Mouse (Mus musculus) right cerebral cortex, postnatal 14 days (tissue): Measurements from ENCODE around the gene Ifrd2.

Experiments
- DNase-seq: peaks from one replicate; pipeline ENCODE4 v3.0.0; 2022

The Ifrd2 gene

DNA sequence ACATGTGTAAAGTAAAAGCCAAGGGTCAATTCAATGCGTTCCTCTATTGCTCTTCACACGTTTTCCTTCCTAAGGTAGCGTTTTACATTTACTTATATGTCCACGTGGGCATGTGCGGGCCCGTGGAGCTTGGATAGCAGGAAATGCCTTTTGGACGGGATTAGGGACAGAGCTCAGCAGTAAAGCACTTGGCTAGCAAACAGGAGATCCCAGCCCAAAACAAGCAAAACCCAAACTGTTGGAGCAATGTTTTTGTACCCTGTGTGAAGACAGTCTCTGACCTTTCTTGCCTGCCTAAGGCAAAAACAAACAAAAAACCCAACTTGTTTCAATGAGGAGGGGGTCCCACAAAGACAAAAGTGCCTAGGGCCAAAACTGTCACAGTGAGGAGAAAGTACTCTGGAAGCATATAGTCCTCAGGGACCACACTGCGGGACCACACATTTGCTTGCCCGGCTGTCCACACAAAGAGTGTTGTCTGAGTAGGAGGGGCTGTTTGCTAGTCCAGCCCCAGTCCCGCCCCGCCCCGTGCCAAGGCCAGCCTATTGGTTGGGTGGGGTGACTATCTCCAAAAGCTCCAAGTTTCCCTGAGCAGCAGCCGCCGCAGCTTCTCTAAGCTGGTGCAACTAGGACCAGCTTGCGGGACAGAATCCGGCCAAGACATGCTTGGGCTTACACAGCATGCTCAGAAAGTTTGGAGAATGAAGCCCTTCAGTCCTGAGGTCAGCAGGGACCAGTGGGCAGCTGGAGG, 10.9 kb upstream of the Ifrd2 start, which contains the start of gene Hyal1:
Gene Hyal1 (plus strand): TSS at position 571 of the 751 bp plus-strand sequence.
- DNase-seq, result peak; percentile 54

DNA sequence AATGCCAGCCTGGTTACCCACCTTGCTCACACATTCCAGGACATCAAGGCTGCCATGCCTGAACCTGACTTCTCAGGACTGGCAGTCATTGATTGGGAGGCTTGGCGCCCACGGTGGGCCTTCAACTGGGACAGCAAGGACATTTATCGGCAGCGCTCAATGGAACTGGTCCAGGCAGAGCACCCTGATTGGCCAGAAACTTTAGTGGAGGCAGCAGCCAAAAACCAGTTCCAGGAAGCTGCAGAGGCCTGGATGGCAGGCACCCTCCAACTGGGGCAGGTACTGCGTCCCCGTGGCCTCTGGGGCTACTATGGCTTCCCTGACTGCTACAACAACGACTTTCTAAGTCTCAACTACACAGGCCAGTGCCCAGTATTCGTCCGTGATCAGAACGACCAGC, 9.6 kb upstream of the Ifrd2 start:
- no peak for DNase-seq

DNA sequence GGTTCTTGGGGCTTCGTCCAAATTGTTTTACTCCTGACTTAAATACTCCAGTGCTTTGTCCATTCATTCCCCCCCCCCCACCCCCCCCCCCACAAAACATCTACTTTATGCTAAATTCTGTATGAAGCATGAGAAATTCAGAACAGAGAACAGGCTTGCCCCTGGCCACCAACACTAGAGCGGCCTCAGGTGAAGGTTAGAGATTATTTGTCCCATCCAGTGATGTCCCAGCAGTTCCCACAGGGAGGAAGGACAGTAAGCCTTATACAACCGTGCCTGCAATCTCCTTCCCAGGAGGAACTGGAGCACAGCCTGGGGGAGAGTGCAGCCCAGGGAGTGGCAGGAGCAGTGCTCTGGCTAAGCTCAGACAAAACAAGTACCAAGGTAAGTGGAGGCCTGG, 8.9 kb upstream of the Ifrd2 start, which contains the start of gene Naa80:
Gene Naa80 (plus strand): TSS at position 301 of the 400 bp plus-strand sequence.
- DNase-seq, result no peak

DNA sequence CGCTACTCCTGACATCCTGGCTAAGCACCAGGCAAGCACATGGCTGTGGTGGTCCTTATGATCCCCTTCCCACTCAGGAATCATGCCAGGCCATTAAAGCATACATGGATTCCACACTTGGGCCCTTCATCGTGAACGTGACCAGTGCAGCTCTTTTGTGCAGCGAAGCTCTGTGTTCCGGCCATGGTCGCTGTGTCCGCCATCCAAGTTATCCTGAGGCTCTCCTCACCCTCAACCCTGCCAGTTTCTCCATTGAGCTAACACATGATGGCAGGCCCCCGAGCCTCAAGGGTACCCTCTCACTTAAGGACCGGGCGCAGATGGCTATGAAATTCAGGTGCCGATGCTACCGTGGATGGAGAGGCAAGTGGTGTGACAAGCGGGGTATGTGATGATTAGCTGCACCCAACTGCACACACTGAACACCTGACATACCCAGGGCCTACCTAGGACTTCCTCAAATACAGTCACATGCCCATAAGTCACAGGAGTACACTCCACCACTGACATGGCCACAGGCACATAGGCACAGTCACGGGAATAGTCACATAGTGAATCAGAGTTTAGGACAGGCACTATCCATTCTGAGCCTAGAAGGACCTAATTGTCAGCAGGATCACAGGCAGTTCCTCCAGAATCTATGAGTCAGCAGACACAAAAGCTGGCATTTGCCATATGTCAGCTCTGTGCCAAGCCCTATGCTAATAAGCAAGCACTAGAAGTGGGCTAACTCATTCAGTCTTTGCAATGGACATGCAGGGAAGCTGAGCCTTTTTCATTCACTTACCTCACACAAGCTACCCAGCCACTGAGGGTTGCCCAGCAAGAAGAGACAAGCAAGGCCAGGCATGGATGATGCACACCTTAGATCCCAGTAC, 8.2 kb upstream of the Ifrd2 start:
- DNase-seq, result no peak

DNA sequence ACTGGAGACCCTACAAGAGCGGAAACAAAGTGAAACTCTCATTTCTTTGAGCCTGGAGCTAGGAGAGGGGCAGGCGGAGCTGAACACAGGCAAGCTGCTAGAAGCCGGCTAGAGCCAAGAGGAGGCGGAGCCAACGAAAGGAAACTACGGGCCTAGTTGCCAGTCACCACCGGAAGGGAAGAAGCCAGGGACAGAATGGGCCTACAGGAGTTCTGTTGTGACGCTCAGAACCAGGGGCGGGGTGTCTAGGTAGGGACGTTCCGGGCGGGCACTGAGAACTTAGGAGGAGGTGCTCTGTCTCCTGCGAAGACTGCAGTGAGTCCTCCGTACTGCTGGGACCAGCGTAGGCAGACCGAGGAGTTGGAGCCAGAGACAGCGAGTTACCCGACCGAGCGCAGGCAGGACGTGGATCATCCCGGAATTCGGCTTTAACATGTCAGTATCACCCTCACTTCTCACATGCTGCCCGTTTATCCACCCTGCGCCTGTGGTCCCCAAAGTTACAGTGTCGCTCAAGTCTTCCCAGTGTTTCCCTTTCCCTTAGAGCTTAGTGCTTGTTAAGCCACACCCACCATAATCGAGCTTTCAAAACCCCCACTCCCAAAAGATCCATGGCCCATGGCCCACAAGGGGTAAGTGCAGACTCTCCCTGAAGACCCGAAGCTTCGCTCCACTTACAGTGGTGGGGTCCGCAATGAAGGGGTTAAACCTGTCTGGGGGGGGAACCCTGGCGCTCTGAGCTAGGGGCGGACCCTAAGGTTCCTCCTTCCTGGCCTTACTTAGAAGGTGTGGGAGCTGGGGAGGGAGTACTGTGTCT, 6.7 kb upstream of the Ifrd2 start, which contains the start of gene Hyal3:
Gene Hyal3 (plus strand): TSS at position 318 of the 817 bp plus-strand sequence.
- peak; percentile 75 for DNase-seq

DNA sequence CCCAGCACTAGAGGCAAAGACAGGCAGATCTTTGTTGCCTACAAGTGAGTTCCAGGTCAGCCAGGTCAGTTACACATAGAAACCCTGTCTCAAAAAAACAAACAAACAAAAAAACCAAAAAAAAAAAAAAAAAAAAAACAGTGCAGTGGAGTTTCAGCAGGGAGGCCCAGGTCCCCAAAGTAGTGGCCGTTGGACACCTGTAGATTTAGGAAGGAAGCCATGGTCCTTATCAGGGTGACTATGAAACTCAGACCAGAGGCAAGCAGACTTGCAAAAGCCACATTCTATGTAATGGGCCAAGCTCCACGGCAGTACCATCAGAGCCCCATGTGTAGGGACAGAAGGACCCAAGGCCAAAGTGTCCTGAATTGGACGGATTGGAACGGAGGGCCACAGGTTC, 5.9 kb upstream of the Ifrd2 start:
- no peak for DNase-seq

DNA sequence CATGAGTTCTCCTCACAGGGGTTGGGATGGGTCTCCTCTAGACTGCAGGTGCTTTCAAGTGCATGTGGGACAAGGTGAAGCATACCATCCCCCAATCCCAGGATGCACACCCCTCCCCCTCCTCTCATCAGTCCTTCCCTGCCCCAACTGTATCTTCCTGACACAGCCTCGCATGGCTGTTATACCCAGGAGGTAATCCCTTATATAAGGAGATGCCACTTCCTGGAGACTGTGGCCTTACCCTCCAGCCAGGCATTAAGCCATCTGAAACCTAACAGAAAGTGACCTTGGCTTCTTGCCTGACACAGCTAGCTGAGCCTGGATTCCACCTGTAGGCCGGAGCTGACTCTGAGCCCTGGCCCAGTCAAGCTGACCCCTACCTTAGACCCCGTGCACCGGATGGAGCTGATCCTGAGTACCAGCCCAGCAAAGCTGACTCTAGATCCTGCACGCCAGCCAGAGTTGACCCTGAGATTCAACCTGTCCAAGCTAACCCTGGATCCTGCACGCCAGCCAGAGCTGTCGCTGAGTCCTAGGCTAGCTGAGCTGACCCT, 4.9 kb upstream of the Ifrd2 start:
- no peak for DNase-seq

DNA sequence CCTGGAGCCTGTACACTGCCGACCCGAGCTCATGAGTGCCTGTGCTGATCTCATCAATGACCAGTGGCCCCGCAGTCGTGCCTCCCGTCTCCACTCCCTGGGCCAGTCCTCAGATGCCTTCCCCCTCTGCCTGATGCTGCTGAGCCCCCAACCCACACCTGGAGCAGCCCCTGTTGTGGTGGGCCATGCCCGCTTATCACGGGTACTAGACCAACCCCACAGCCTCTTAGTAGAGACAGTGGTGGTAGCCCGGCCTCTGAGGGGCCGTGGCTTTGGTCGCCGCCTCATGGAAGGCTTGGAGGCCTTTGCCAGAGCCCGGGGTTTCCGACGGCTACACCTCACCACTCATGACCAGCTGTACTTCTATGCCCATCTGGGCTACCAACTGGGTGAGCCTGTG, 4.3 kb upstream of the Ifrd2 start:
- DNase-seq, result no peak

DNA sequence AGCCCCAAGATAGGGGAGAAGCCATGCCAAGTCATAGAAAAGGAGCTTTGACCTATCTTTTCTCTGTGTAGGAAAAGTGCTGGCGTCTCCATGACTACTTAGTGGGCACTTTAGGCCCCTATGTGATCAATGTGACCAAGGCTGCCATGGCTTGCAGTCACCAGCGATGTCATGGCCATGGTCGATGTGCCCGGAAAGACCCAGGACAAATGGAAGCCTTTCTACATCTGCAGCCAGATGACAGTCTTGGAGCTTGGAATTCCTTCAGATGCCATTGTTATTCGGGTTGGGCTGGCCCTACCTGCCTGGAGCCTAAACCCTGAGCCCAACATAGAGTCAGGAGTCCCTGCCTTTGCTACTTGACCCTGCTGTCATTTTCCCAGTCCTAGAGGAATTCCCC, 938 bp upstream of the Ifrd2 start:
- no peak for DNase-seq

DNA sequence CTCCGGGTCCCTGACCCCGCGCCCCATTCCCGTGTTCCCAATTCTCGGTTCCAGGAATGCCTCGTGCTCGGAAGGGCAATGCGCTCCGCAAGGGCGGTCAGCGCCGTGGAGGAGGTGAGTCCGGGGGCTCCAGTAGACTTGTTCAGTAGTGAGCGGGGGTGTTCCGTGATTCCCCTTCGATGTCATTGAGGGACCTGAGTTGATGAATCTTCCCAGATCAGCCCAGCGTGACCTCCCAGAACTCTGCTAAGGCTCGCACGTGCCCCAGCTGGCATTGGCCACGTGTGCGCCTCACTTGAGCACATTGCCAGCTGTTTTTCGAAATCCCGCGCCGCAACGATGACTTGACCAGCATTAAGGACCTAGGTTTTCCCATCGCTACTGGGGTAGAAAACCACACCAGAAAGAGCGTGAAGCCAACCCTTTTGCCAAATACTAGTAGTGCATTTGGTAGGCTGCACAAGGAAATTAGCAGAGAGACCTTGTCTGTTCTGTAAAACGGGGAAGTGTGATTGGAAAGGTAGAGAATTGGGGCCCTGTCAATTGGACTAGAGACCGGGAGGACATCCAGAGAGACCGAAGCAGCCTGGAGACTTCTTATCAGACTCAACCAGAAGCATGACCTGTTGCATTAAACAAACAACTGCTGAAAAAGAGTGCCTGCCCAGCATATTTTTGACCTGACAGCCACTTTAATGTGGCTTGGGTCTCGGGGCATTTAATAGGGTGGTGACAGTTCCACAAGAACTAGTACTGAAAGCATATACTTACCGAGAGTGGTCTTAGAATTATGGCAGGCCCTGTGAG, 594 bp downstream of the Ifrd2 start:
- DNase-seq, result peak; percentile 62

DNA sequence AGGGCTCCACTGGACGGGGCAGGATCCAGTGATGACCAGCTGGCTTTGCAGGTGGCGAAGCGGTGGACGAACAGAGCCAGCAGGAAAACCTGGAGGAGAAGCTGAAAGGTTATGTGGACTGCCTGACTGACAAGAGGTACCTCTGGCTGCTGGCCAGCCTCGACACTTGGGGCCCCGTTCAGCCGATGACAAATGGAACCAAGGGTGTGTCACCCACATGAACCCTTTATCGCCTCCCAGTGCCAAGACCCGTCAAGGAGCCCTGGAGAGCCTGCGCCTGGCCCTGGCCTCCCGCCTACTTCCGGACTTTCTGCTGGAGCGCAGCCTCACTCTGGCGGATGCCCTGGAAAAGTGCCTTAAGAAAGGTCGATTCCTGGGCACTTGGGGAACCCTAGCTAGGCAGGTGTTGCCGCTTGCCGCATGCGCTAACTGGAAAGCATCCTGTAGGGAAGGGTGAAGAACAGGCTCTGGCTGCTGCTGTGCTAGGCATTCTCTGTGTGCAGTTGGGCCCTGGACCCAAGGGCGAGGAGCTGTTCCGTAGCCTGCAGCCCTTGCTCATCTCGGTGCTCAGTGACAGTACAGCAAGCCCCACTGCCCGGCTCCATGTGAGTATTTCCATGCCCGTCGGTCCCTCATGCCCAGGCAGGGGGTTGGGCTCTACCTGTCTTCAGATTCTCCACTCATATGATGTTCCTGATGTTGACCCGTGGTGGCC, 2.8 kb downstream of the Ifrd2 start:
- no peak for DNase-seq

DNA sequence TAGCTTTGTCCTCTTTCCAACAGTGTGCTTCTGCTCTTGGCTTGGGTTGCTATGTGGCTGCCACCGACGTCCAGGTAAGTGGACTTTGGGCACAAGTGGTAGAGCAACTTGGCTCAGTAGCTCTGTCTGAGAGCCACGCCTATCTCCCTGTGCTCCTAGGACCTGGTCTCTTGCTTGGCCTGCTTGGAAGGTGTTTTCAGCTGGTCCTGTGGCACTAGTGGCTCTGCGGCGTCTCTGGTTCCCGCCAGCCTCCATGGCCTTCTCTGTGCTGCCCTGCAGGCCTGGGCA, 3.3 kb downstream of the Ifrd2 start:
- no peak for DNase-seq

DNA sequence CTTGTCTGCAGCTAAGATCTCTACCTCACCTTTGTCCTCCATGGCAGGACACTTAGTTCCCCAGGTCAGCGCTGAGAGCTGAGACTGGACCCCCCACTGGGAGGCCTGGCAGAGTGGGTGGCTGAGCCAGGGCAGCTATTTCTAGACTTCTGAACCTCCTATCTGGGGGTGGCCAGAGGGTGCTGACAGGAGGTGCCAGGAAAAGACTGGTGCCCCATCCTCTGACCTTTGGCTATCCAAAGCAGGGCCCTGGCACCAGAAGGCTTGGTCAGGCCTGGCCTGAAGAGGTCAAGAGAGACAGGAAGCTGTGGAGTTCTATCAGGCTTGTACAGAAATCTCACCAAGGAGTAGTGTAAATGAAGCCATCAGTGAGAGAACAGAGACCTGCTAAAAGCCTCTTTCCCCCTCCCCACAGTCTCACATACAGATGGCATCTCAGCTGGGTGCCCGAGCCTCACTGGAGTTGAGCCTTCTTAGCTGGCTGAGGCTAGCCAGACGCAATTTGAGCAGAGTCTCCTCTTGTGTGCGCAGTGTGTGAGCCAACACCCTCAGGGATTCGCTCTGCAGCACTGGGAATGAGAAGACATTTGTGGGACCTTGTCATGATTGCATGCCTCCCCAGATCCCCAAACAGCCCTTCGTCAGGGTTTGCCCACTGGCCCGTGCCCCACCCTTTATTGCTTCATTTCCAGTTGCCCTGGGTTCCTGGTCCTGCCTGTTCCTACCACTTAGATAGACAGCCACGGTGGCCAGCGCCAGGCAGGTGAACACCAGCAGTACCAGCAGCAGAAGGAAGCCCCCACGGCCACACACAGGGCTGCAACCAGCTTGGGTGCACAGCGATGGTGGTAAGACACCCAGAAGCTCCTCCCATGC, 5.9 kb downstream of the Ifrd2 start:
- DNase-seq, result no peak

DNA sequence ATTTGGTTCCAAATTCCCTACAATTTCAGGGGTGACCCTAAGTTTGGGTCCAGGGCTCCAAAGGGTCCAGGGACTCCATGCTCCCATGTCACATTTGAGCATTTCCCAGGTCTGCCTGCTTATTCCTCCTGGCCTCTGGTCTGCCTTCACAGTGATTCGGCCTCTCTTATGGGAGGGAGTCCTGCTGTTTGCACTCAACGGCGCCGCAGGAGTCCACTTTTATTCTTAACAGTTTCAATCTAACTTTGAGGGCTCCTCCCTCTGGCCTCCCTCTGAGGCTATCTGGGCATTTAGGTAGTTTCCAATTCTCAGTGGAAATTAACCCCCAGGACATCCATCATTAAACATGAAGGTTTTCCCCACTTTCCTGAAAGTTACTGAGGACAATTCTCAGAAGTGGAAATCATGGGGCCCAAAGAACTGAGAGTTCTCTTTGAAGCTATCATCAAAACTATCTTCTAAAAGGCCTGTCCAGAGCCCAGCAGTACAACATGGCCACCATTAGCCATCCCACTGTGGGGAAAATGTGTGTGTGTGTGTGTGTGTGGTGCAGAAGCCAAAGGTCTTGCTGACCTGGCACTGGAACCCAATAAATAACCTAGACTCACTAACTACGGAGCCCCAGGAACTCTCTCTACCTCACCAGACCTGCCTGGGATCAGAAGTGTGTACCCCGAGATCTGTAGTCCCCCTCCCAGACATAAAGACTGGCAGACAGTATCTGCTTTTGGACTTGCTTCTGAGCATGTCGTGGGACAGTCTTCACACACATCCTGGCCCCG, 7.0 kb downstream of the Ifrd2 start:
- no peak for DNase-seq

DNA sequence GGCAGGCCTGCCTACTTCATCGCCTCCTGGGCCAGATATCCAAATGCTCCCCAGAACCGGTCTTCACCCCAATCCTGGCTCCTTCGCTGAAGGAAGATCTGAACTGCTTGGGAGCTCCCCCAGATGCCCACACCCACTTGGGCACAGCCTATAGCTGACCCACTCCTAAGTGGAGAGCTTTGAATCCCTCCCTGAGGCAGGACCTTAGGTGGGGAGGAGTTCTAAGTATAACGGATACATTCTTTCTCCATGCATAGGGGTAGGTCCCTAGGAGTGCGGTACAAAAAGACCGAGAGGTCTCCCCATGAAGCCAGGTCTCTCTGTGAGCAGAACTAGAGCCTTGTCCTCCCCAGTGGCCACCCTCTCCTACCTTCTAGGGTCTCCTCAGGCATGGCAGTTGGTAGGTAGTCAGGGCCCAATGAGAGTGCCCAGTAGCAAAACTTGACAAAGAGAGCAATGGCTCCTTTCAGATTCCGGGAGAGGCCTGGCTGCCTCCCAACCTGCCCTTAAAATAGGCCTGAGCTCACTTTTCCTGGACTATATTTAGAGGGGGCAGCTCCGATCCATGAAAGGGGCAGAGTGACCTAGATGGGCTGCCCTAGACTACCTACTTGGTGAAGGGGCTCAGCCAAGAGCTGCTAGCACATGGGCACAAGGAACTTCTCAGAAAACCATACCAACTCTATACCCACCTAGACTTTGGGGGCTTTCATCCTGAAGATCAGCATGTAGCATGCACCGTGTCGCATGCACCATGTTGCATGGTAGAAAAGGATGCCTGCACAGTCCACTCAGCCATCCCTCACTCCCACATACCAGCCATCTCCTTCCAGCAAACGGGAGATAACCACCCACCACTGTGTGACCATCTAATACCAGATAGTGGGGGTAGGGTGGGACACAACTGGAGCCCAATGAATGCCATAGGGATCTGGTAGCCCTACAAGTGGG, 9.5 kb downstream of the Ifrd2 start:
- no peak for DNase-seq

DNA sequence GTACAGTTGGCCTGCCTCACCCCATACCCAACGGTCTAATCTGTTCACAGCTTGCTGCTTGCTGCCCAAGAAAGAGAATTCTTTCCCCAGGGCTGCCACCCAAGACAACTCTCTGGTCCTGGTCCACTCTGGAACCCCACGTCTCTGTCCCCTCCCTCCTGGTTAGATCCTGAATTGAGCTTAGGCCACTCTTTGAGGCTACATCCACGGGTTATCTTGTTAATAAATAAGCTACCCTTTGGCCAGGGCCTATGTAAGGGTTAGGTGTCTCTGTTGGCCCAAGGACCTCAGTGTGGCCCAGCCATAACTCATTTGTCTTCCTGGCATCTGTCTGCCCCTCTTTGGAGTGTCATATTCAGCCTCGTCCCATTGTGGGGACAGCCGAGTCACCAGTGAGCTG, 10.9 kb downstream of the Ifrd2 start:
- no peak for DNase-seq

DNA sequence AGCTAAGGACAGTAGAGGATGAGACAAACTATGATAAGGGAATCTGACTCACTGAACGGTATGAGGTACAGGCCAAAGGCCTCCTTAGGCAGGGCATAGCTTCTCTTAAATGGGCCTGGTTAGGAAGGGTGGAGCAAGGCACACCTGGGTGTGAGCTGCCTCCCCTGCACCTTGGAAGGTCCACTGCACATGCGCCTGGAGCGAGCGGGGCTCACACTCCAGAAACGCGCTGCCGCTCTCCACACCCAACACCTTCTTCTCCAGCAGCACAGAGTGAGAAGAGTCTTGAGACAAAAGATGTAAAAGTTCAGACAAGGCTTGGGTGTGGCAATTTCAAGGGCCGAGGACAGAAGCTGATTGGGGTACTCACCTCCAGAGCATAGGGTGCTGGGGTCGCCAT, 12.0 kb downstream of the Ifrd2 start:
- no peak for DNase-seq

DNA sequence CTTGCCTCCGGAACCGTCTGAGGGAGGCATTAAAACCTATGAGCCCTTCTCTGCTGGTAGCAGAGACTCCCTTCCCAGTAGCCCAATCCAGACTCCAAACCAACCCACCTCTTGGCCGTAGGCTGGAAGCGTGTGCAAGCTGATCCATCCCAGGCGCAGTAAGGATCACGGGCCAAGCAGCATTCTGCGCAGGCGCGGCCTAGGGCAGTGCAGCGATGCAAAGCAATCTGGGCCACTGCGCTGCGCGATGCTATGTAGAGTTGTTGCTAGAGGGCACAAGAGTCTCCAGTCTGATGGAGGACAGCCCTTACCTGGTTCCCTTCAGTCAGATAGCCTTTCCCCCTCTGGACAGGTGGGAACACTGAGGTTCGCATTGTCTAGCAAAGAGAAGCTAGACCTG, 12.4 kb downstream of the Ifrd2 start:
- no peak for DNase-seq
